Mouse (Mus musculus) mouse embryonic stem cell (cell line): ENCODE data around the gene Cgref1.

Source experiments
- in situ Hi-C, 2 experiments: fragments of 300-500 bp; cut with MboI; formaldehyde crosslinking; loops; 1 replicate in 1 of 2; 3 replicates in 1 of 2; pipeline ENCODE4 v1.14.3; 2019 to 2020; ENCODE audit warnings: low sequenced_read_pairs in 2 of 2, low pct_unique_long_range_greater_than_20kb in 1 of 2, mixed read lengths in 1 of 2; ENCODE audit not compliant: unreplicated experiment in 1 of 2

Gene Cgref1

GRCm38 (mm10) chr5:30921256-30922033 lies 23.9 kb downstream of the Cgref1 start, which contains the start of gene Khk:
Khk (plus strand) TSS chr5:30921431.
- in situ Hi-C loops, result no loop called here

GRCm38 (mm10) chr5:30920621-30921020 lies 24.8 kb downstream of the Cgref1 start:
- in situ Hi-C loops, result no loop called here

GRCm38 (mm10) chr5:30919831-30920614 lies 25.4 kb downstream of the Cgref1 start:
- in situ Hi-C loops, result no loop called here

GRCm38 (mm10) chr5:30918691-30919090 lies 26.7 kb downstream of the Cgref1 start:
- in situ Hi-C loops, result no loop called here

- in situ Hi-C loops, result no loop called here
These were observed 27.3 kb downstream of the Cgref1 start for GRCm38 (mm10) chr5:30917891-30918670.

- in situ Hi-C loops, result no loop called here
These were observed 28.0 kb downstream of the Cgref1 start for GRCm38 (mm10) chr5:30917348-30917747.

- in situ Hi-C loops, result no loop called here
These were observed 28.6 kb downstream of the Cgref1 start for GRCm38 (mm10) chr5:30916841-30917240.

- in situ Hi-C loops, result no loop called here
These were observed 29.4 kb downstream of the Cgref1 start for GRCm38 (mm10) chr5:30915974-30916433.

- in situ Hi-C loops, result no loop called here
These were observed 29.9 kb downstream of the Cgref1 start for GRCm38 (mm10) chr5:30915456-30915855.

- in situ Hi-C loops, result no loop called here
These were observed 30.5 kb downstream of the Cgref1 start for GRCm38 (mm10) chr5:30914849-30915248.

- in situ Hi-C loops, result no loop called here
These were observed 31.2 kb downstream of the Cgref1 start for GRCm38 (mm10) chr5:30914101-30914635.

GRCm38 (mm10) chr5:30913060-30913841 lies 32.1 kb downstream of the Cgref1 start, which contains the start of gene Emilin1:
Emilin1 (plus strand) TSS chr5:30913402.
- in situ Hi-C loops, result no loop called here

- in situ Hi-C loops, result no loop called here
These were observed 33.2 kb downstream of the Cgref1 start for GRCm38 (mm10) chr5:30912156-30912555.

GRCm38 (mm10) chr5:30910481-30910880 lies 34.9 kb downstream of the Cgref1 start:
- in situ Hi-C loops, result no loop called here

GRCm38 (mm10) chr5:30909863-30910262 lies 35.5 kb downstream of the Cgref1 start:
- in situ Hi-C loops, result no loop called here

GRCm38 (mm10) chr5:30909300-30909659 lies 36.1 kb downstream of the Cgref1 start:
- in situ Hi-C loops, result no loop called here

- in situ Hi-C loops, result no loop called here
These were observed 36.7 kb downstream of the Cgref1 start for GRCm38 (mm10) chr5:30908426-30909299.
